Mouse (Mus musculus) gastrocnemius, postnatal 14 days (tissue): ENCODE data around the gene Prkcq. TPM values are rescaled to one million over a fixed set of nuclear protein-coding genes. Genes with fewer than 3 reads are reported as not detected.

Source experiments
- DNase-seq: peaks from one replicate; pipeline ENCODE4 v3.0.0; 2021; ENCODE audit warnings: mixed read lengths
- intact Hi-C: fragments of 180-260 bp; cut with DNase I; formaldehyde crosslinking; loops from one replicate; pipeline ENCODE4 v1.15.1; 2025; ENCODE audit warnings: low total_unique reads
- total RNA-seq, 2 experiments: library from RNA; stranded (reverse); gene quantifications; 2 replicates each; pipeline ENCODE4 v1.2.3; 2021

Gene Prkcq
- total RNA-seq, 2 experiments from 2014 or later, result 42.0 to 47.9 TPM

DNA sequence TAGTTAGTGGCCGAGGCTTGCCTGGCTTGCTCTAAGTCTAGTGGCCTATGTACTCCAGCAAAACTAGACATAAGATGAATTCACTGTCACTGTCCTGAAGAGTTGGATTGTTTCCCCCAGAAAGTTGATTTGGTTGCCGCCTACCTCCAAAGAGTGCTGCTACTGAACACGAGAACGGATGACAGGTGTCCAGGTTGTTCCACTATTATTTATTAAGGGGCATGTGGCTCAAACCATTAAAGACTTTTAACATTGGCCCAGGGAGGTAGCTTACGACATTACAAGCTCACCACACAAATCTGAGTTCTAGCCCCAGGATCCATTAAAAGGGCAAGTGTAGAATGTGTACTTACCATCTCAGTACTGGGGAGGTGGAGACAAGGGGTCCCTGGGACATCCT lies 92.9 kb downstream of the Prkcq start:
- DNase-seq, result no peak
- intact Hi-C loops, result no loop called here

DNA sequence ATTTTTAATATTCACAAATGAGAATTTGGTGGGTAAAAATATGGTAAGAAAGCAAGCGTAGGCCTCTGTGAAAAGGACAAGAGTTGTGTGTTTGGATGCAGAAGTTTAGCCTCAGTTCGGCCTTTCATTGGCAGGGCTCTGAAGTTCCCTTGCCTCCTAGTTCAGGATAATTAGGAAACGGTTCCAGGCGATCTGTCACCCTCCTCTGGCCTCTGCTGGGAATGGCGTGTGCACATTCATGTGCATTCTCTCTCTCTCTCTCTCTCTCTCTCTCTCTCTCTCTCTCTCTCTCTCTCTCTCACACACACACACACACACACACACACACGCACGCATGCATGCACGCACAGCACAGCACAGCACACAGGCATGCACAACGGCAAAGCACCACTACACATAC lies 93.5 kb downstream of the Prkcq start:
- no peak for DNase-seq
- intact Hi-C loops, result no loop called here

DNA sequence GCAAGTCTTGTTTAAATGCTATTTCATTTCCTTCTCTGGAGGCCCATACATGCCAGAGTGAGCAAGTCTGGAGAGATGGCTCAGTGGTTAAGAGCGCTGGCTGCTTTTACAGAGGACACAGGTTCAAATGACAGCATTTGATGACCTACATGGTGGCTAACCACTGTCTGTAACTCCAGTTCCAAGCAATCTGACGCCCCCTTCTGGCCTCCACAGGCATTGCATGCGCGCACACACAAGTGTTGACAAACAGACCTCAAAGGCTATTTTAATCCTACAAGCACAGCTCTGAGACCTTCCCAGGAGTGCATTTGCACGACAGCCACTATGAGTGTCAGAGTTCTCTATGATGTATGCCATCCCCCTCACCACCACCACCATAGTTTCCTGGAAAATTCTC lies 94.4 kb downstream of the Prkcq start:
- DNase-seq, result no peak
- intact Hi-C loops, result no loop called here

DNA sequence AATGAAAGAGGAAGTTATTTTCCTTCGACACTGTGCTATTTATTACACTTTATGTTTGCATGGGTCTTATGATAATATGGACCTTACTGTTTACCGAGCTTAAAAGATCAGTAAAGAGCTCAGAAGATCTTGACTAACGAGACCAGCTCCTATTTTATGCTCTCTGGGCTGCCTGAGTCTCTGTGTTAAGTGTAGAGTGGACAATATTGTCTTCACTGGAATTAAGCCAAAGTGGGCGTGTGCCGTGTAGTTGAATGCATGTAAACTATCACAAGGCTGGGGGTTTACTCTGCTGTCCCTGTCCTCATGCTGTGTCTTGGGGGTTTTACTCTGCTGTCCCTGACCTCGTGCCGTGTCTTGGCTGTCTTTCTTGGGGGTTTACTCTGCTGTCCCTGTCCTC lies 107.1 kb downstream of the Prkcq start:
- intact Hi-C loops, result no loop called here
- DNase-seq, result no peak

DNA sequence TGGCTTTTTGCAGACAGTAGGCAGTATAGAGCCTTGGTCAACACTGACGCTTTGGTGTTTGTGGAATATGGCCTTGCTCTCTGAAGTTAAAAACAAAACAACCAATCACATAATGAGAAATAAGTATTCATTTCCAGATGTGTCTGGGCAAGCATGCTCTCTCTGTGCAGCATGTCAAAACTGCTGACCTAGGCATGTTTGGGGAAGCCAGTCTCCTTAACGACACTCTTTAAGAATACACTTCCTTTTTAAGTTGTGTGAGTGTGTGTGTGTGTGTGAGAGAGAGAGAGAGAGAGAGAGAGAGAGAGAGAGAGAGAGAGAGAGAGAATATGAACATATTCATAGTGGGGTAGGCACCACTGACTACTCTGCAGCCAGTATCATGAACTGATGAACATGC lies 108.3 kb downstream of the Prkcq start:
- DNase-seq, result no peak
- intact Hi-C loops, result loop anchor here (10.0 kb wide), 1 partner anchor 165 kb away; no protein-coding TSS in a partner anchor

DNA sequence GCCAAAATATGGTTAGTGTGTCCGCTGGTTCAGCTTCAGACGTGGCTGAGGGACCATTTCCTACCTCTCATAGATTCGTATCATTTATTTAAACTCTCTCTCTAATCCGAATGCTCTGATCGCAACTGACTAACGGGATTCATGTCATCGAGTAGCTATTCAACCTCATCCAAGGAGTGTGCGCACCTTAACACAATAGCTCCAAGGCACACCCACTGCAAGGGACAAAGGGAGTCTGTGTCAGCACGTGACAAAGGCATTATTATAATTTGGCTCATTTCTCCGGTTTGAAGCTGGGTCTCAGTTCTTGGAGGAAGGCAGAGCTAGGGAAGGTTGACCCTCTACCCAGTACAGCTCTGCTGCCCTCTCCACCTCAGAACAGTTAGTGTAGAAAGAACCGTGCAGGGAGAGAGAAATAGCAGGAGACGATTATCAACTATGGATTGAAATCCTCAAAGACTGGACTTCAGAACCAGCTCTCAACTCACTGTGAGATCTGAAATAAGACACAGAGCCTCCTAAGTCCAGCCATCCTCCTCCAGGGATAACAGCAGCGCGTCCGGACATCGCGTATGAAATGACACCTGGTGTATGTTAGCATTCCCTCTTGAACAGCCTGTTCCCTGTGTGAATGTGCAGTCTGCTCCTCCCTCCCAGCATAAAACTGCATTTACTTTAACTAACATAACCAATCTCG lies 116.1 kb downstream of the Prkcq start:
- no peak for DNase-seq
- intact Hi-C loops, result loop anchor here (10.0 kb wide), 1 partner anchor 173 kb away; no protein-coding TSS in a partner anchor

DNA sequence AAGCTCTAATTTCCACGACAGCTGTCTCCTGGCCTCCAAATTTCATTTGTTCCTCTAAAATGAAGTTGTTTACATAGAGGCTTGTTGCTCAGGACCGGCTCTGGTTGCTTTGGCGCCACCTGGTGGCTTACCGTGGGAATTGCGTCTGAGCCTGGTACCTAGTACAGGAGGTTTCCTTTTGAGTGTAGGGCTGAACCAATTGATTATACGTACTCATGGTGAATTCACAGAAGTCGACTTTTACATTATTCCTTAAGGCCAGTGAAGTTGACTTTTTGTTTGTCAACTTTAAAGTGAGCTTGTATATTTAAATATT lies 116.6 kb downstream of the Prkcq start:
- DNase-seq, result peak; percentile 75
- intact Hi-C loops, result loop anchor here (10.0 kb wide), 1 partner anchor 174 kb away; no protein-coding TSS in a partner anchor

DNA sequence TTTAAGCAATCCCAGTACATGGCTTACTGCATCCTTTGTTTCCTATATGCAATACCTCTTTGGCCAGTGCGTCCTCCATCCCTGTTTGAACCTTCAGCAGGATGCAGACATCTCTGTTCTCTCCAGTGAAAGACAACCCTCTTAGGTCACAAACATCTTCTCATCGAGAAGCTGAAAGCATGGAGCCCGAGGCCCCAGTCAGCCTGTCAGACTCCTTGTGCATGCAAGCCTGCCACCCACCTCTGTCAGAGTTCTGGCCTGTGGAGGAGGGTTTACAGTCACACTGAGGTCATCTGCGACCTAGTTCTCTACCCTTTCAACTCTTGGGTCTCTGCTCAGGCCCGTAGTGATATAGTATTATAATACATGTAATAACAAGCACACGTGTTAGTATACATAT lies 119.0 kb downstream of the Prkcq start:
- intact Hi-C loops, result no loop called here
- DNase-seq, result no peak

DNA sequence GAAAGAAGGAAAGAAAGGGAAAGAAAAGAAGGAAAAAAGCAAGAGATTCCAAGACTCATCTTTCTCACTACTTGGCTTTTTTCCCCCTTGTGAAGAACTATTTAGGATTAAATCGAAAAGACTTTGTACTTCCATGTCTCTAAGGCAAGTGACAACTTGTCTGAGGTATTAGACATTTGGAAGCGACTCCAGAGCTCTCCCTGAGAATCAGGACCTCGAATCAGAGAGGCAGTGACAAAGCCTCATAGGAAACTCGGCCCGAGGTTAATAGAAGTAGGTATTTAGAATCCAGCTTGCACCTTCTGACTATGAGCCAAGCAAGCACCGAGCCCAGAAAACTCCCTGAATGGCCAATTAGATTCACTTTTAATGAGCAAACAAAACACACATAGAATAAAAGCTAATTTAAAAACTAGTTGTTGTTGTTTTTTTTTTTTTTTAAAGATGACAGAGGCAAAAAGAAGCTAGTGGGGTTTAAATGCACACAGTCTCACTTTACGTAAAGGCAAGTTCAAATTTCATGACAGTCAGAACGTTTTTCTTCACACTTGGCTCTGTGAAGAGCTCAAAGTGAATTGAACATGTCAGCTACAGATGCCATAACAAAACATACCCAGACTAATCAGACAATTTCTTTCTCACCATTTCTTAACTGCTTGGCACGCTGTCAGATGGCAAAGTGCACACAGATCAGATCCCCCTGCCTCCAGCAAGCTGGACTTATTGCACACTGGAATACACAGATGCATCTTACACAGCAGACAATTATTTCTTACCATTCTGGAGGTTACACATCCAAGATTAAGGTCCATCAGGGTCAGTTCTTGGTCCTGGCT lies 119.9 kb downstream of the Prkcq start:
- DNase-seq, result no peak
- intact Hi-C loops, result no loop called here

DNA sequence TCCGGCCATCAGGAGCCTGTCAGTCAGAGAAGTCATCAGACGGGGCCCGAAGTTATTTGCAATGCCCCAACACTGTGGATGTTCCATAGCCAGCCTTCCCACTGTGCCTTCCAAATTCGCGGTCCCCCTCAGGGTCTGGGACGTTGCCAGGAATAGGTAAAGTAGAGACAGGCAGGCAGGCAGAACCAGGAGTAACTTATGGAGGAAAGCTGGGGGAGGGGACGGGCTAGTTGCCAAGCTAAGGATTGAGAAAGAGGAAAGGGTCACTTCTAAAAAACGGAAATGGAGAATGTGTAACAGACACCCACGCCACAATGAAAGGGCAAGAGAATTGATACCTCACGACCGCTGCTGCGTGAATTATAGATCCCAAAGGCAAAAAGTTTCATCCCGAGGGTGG lies 121.2 kb downstream of the Prkcq start:
- DNase-seq, result no peak
- intact Hi-C loops, result no loop called here

DNA sequence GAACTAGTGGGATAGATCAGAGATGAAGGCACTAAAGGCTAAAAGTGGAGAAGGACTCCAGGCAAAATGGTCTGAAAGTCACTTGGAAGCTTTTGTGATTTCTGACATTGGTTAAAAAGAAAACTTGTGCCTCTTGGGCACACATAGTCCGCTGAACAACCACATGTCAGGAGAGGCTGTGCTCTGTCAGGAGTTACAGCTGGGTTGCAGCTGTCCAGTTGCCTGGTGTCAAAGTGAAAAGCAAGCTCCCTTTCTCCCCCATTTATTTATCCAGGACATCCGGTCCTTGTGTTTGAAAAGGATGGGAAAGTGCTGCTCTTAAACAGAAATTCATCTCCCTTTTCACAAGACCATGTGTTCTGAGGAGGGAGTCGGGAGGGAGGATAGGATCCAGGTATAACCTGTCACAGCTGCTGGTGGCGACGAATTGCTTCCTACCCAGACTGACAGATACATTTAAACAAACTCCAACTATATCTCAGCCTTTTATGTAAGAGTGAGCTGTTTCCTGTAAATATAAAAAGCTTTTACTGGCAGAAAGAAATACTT lies 122.8 kb downstream of the Prkcq start:
- no peak for DNase-seq
- intact Hi-C loops, result no loop called here

DNA sequence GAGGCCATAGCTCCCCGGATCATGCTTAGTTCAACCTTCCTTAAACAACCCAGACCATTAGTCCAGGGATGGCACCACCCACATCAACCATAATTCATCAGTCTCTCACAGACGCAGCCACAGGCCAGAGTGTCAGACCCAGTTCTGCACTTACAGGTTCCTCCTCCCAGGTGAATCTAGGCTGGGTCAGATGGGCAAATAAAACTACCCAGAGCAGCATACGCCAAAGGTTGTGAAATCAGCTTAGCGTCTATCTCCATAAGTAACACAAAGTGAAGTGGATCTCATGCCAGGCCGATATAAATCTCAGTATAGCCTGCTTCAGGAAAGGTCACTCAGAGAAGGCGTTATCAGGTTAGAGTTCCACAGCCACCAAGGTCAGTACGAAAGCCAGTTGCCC lies 126.9 kb downstream of the Prkcq start:
- intact Hi-C loops, result no loop called here

DNA sequence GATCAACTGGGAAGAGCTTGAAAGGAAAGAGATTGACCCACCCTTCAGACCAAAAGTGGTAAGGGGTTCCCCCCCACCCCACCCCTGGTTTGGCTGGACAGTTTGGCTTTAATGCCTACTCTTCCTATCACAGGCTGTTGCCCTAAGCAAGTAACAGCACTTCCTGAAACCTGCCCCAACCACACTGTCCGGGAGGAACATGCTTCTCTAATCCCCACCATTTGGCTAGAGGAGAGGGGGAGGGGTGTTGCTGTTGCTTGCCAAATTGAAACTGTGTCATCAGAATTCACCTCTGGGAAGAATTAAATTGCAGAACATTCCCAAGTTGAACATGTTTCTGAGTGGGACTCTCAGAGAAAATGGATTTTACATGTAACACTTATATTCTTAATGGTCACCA lies 127.5 kb downstream of the Prkcq start:
- intact Hi-C loops, result no loop called here
- DNase-seq, result no peak

More for the DNA sequence above, 126.9 kb downstream of the Prkcq start:
- no peak for DNase-seq

DNA sequence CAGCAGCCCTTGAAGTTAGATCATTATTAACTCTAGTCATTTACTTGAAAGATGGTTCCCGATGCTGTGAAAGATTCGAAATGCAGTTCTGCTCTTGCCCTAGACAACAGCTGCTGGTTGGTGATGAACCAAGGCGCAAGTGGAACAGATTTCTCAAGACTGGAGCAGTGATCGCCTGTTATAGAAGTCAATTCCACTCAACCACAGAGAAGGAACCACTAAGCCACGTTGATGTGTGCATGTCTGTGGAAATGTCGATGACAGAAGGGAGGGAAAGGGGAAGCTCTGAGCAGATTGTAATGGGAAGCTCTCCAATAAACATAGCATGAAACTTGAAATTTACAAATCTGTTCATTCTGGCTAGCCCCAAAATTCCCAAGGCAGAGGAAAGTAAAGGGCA lies 128.5 kb downstream of the Prkcq start:
- DNase-seq, result no peak
- intact Hi-C loops, result no loop called here

DNA sequence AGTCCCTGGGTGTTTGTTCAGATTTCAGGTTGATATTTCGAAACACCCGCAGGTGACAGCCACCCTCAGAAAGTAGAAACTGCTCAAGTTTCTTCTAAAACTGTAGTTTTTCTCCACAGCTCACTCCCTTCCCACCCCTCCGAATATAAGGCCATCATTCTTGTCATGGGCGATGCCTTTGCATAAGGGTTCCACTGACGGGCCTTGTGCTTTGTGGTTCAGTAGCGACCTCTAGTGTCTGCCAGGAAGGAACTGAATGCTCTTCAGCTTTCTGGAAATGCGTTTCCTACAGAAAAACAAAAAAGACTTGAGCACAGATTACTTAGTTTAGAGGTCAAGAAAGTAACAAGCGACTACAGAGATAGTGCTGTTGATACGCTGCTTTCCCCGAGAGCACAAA lies 148.3 kb downstream of the Prkcq start:
- intact Hi-C loops, result no loop called here

DNA sequence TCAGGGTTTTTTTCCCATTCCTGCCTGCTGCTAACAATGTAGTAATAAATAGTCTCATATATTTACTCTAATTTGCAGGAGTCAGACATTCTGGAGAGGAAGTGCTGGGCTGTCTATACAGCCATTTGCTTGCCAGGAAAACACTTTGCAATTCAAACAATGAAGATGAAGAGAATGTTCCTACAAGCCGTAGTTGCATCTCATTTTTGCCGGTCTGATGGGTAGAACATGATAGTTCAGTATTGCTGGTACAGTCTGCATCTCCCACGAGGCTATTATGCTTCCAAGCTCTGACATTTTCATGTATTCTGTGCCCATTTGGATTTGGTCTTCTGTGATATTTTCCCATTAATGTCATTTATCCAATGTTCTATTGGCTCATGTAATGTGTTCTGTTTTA lies 150.5 kb downstream of the Prkcq start:
- intact Hi-C loops, result no loop called here
- no peak for DNase-seq

More for the DNA sequence above, 148.3 kb downstream of the Prkcq start:
- no peak for DNase-seq

DNA sequence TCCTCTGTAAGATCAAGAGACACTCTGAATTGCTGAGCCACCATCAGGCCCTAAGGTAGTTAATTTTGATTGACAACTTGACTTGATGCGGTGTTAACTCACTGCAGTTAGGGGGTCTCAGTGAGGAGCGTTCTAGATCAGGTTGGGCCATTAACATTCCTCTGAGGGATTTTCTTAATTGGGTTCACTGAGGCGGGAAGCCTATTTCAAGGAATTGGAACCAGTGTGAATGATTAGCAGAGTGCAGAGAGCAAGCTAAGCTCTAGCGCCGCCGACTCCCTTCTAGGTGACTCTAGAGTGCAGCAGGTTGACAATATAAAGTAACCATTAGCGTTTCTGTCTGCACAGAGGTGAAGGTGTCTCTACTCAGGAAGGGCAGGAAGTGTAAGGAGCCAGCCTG lies 155.4 kb downstream of the Prkcq start:
- intact Hi-C loops, result no loop called here
- no peak for DNase-seq

DNA sequence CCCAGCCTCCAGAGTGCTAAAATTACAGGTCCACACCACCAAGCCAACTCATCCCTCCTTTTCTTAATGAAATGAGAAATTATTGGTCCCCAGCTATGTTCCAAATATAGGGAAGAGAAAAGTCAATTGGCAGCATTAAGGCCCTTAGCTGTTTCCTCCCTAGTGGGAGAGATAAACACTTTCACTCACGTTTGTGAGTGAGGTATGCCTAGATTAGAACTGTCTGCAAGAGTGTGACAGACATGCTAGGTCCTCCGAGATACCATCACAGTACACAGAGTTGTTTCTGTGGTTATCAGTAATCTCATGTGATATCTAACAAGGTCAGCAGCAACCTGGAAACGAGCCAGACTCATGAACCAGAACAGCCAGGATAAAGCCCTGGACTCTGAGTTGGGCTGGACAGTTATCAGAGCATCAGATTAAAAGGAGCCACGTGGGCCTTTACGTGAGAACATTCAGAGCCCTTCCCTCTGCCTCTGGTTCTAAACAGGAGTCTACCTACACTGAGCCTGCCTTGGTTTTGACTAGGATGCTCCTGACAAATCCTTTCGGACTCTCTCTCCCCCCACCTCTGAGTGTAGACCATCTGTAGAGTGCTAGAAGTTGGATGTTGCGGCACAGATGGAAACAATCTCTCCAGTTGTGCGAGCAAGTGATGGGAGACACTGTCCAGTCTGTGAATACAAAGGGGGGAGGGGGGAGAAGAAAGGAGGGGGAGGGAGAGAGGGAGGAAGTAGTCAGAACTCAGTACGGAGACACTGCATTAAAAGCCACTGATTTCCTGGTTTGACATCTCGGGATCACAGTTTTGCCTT lies 157.7 kb downstream of the Prkcq start:
- intact Hi-C loops, result loop anchor here (5.0 kb wide), 2 partner anchors 173 to 213 kb away; no protein-coding TSS in a partner anchor
- DNase-seq, result no peak

DNA sequence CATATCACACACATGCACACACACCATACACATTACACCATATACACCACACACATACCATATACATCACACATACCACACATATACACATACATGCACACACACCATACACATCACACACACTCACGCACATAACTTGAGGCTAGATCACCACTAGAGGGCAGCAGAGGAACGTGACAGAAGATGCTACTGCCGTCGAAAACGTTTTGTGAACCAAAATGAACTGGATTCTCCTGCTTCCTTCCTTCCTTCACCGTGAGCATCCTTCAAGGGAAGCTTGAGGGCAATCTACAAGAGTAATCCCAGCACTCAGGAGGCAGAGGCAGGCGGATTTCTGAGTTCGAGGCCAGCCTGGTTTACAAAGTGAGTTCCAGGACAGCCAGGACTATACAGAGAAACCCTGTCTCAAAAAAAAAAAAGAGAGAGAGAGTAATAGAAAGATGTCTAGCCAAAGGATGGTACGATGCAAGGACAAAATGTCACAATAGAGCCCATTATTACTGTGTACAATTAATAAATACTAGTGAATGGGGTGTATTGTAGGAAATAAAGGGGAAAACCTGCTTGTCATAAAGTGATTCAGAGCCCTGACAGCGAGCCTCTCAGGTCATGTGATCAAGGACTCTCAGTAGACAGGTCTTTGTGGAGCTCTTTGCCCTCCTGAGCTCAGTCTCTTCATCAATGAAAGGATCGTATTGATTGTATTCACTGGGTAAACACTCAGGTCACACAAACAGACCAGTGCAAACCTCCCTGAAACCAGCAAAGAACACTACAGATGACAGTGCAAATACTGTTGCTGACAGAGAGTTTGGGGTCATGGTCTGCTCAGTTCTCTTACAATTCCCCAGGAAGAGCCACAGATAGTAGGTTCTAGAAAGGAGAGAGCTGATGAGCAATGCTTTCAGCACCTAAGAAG lies 159.9 kb downstream of the Prkcq start:
- intact Hi-C loops, result loop anchor here (5.0 kb wide), 2 partner anchors 171 to 211 kb away; no protein-coding TSS in a partner anchor
- DNase-seq, result peak; percentile 43
